Mouse (Mus musculus) left cerebral cortex, adult 6 months (tissue): ENCODE results near the gene Arpc3. TPM values are rescaled to one million over a fixed set of nuclear protein-coding genes. Genes with fewer than 3 reads are reported as not detected.

Experiments used
- long read RNA-seq, 2 experiments: library from polyadenylated mRNA; unstranded; transcript quantifications; one replicate each; pipeline ENCODE4 v2.0.0; 2019 to 2020
- polyA plus RNA-seq: library from polyadenylated mRNA; unstranded; fragments of <200 nt; fragmentation: Nextera tagmentation; gene quantifications from 2 replicates; pipeline ENCODE4 v1.2.3, GENCODE M21; 2021

Gene Arpc3
- polyA plus RNA-seq = 32.8 and 103 TPM in 2 replicates
- long read RNA-seq, experiment 1, transcript Arpc3-202 (7 exons, 899 nt) = major isoform, 20 of 20 reads
- long read RNA-seq, experiment 1, partial matches to known transcripts = 0 of 20 reads
- long read RNA-seq, experiment 1, other reads (novel, unspliced or antisense) = 0 of 20 reads
- long read RNA-seq, experiment 2, transcript Arpc3-202 (7 exons, 899 nt) = major isoform, 81 of 85 reads
- long read RNA-seq, experiment 2, partial matches to known transcripts = 1 of 85 reads
- long read RNA-seq, experiment 2, other reads (novel, unspliced or antisense) = 3 of 85 reads

GRCm38 (mm10) chr5:122391786-122392180 lies at the start of gene Arpc3:
TSS of gene Arpc3 (plus strand) at chr5:122391878.

GRCm38 (mm10) chr5:122353807-122354491 lies 37.7 kb upstream of the Arpc3 start, which contains the start of the genes Rad9b and Vps29:
TSS of gene Rad9b (minus strand) at chr5:122354233.
TSS of gene Vps29 (plus strand) at chr5:122354369.

GRCm38 (mm10) chr5:122371591-122372191 lies 20.0 kb upstream of the Arpc3 start, which contains the start of gene Gpn3:
TSS of gene Gpn3 (plus strand) at chr5:122371876.

GRCm38 (mm10) chr5:122372192-122372769 lies 19.4 kb upstream of the Arpc3 start, which contains the start of gene Fam216a:
TSS of gene Fam216a (minus strand) at chr5:122372364.

GRCm38 (mm10) chr5:122421271-122422068 lies 29.8 kb downstream of the Arpc3 start, which contains the start of gene Anapc7:
TSS of gene Anapc7 (plus strand) at chr5:122421693.

Other genes starting within 250 kb of the Arpc3 start
- 31.6 and 137 TPM in 2 replicates for gene Ppp1cc, start 233.6 kb upstream of the Arpc3 start, polyA plus RNA-seq
- gene Hvcn1, start 185.1 kb upstream of the Arpc3 start, polyA plus RNA-seq = 3.3 and 3.4 TPM in 2 replicates
- 1.5 and 1.9 TPM in 2 replicates for gene Tctn1, start 127.4 kb upstream of the Arpc3 start, polyA plus RNA-seq
- 8.5 and 13.9 TPM in 2 replicates for gene Pptc7, start 107.5 kb upstream of the Arpc3 start, polyA plus RNA-seq
- gene Rad9b, start 37.6 kb upstream of the Arpc3 start, polyA plus RNA-seq = 3.1 and 4.8 TPM in 2 replicates
- gene Vps29, start 37.5 kb upstream of the Arpc3 start, polyA plus RNA-seq = 340 and 432 TPM in 2 replicates
- 28.4 and 35.3 TPM in 2 replicates for gene Gpn3, start 20.0 kb upstream of the Arpc3 start, polyA plus RNA-seq
- gene Fam216a, start 19.5 kb upstream of the Arpc3 start, polyA plus RNA-seq = 106 and 121 TPM in 2 replicates
- 21.9 and 23.4 TPM in 2 replicates for gene Anapc7, start 29.8 kb downstream of the Arpc3 start, polyA plus RNA-seq
- gene Atp2a2, start 110.3 kb downstream of the Arpc3 start, polyA plus RNA-seq = 56.7 and 62.6 TPM in 2 replicates
- gene Ift81, start 222.6 kb downstream of the Arpc3 start, polyA plus RNA-seq = 28.2 and 29.1 TPM in 2 replicates